Mouse (Mus musculus) forebrain, embryonic 11.5 days (tissue): ENCODE data around the gene Ntng2. TPM values are rescaled to one million over a fixed set of nuclear protein-coding genes. Genes with fewer than 3 reads are reported as not detected.

Source experiments
- ATAC-seq: fragments of 200-750 bp; cut with Nextera tagmentation; replicated peaks from 2 replicates; pipeline ENCODE4 v1.8.0; 2017; ENCODE audit warnings: moderate TSS enrichment; ENCODE audit not compliant: low FRiP score
- DNase-seq: peaks from one replicate; pipeline ENCODE4 v3.0.0-alpha.2; 2017; ENCODE audit warnings: low spot score
- H3K27ac ChIP-seq: fragments of 300-500 bp; sonication (generic); 2 replicates; pipeline ENCODE4 v1.5.1; 2014; ENCODE audit warnings: low read depth, low read length
- H3K27me3 ChIP-seq: fragments of 300-500 bp; sonication (generic); 2 replicates; pipeline ENCODE4 v1.6.1; 2014; ENCODE audit warnings: mild to moderate bottlenecking, low read length, mixed read lengths; ENCODE audit not compliant: control insufficient read depth, insufficient read depth
- H3K36me3 ChIP-seq: fragments of 300-500 bp; sonication (generic); 2 replicates; pipeline ENCODE4 v1.6.1; 2014; ENCODE audit warnings: mild to moderate bottlenecking, low read length, moderate library complexity, mixed read lengths; ENCODE audit not compliant: control insufficient read depth, insufficient read depth
- H3K4me1 ChIP-seq: fragments of 300-500 bp; sonication (generic); replicated peaks from 2 replicates; pipeline ENCODE4 v1.6.1; 2014; ENCODE audit warnings: low read length, mixed read lengths; ENCODE audit not compliant: control insufficient read depth, insufficient read depth
- H3K4me2 ChIP-seq: fragments of 300-500 bp; sonication (generic); 2 replicates; pipeline ENCODE4 v1.6.1; 2014; ENCODE audit warnings: low read depth, mild to moderate bottlenecking, low read length, moderate library complexity, mixed read lengths; ENCODE audit not compliant: severe bottlenecking
- H3K4me3 ChIP-seq: fragments of 300-500 bp; sonication (generic); 2 replicates; pipeline ENCODE4 v1.5.1; 2014; ENCODE audit warnings: low read depth, low read length
- H3K9ac ChIP-seq: fragments of 300-500 bp; sonication (generic); 2 replicates; pipeline ENCODE4 v1.6.1; 2014; ENCODE audit warnings: low read length
- H3K9me3 ChIP-seq: fragments of 300-500 bp; sonication (generic); 2 replicates; pipeline ENCODE4 v1.6.1; 2016; ENCODE audit warnings: low read length, mixed read lengths; ENCODE audit not compliant: control insufficient read depth
- WGBS: fragments of 180-500 bp; shearing (Covaris S2); extraction: QIAGEN DNeasy Blood & Tissue Kit; methylation state at CpG from one replicate; pipeline ENCODE4 v1.1.7; 2014; 5-methylcytosine and 5-hydroxymethylcytosine counted together
- polyA plus RNA-seq: library from polyadenylated mRNA; unstranded; fragments of >200 nt; fragmentation: Nextera tagmentation; extraction: Ambion mirVana; gene quantifications from 2 replicates; pipeline ENCODE4 v1.2.1, GENCODE M21; 2014

The Ntng2 gene
- polyA plus RNA-seq, 1 experiment from 2014 or later: 1.6 TPM

DNA sequence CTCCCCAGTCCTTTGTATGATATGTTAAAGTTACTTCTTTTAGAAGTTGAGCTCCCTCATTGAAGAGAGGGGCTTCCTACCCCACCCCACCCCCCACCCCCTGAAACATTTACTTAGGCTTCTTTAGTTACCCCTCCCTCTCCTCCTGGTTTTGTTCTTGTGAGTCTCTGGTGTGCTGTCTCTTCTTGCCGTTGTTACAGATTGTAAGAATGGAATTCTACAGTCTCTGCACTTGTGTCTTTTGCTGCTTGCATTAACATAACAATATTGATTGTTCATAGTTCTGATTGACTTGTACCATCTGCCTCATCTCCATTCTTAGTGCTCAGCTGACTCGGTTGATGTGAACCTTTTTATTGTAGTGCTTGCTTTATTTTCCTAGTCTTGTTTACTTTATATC is 100.9 kb downstream of the Ntng2 start:
- Histone ChIP-seq H3K36me3 (no peaks in the 10 kb centered on the region; the same call in 1 of the 2 replicates), H3K27ac (no peak overlapping the region), H3K4me1 (no peaks in the 10 kb centered on the region), H3K4me3 (no peak overlapping the region), H3K9ac (no peak overlapping the region), H3K27me3 (no peaks in the 10 kb centered on the region), H3K9me3 (no peaks in the 10 kb centered on the region), H3K4me2 (no peak overlapping the region)
- WGBS: 78% methylated on average over 2 of the region's 2 CpGs
- no peak for DNase-seq
- ATAC-seq: no peak

Other genes with a start within 250 kb of the Ntng2 start
- 0.55 and 0.75 TPM in 2 replicates for gene Cfap77, start 197.9 kb downstream of the Ntng2 start, polyA plus RNA-seq
- gene Ttf1, start 192.7 kb downstream of the Ntng2 start, polyA plus RNA-seq: 13.6 and 14.7 TPM in 2 replicates
- gene Setx, start 128.8 kb downstream of the Ntng2 start, polyA plus RNA-seq: 11.2 and 12.2 TPM in 2 replicates
- gene Med27, start 93.8 kb upstream of the Ntng2 start, polyA plus RNA-seq: 65.9 and 70.1 TPM in 2 replicates